Mouse (Mus musculus) liver, embryonic 14.5 days (tissue): ENCODE data around the gene Pdp2. TPM values are rescaled to one million over a fixed set of nuclear protein-coding genes. Genes with fewer than 3 reads are reported as not detected.

ENCODE experiments used
- ATAC-seq: fragments of 200-750 bp; cut with Nextera tagmentation; 2 replicates; pipeline ENCODE4 v1.8.0; 2017; ENCODE audit warnings: moderate number of reproducible peaks, mild to moderate bottlenecking, moderate library complexity; ENCODE audit not compliant: insufficient read depth
- DNase-seq, 3 experiments: peaks; one replicate each; pipeline ENCODE4 v3.0.0-alpha.2; 2012 to 2013; ENCODE audit warnings: low read depth in 3 of 3, low spot score in 3 of 3
- H3K27ac ChIP-seq: fragments of 300-500 bp; sonication (generic); 2 replicates; pipeline ENCODE4 v1.5.1; 2014; ENCODE audit warnings: moderate library complexity, mild to moderate bottlenecking, control low read depth, inconsistent platforms
- H3K27me3 ChIP-seq: fragments of 300-500 bp; sonication (generic); 2 replicates; pipeline ENCODE4 v1.6.1; 2014; ENCODE audit warnings: mild to moderate bottlenecking, low read length, moderate library complexity; ENCODE audit not compliant: control insufficient read depth, insufficient read depth
- H3K36me3 ChIP-seq: fragments of 300-500 bp; sonication (generic); replicated peaks from 2 replicates; pipeline ENCODE4 v1.6.1; 2014; ENCODE audit warnings: low read depth; ENCODE audit not compliant: control insufficient read depth, insufficient read depth
- H3K4me1 ChIP-seq, 2 experiments: fragments of 200-500 bp in 1 of 2; fragments of 300-500 bp in 1 of 2; sonication (generic) in 1 of 2; replicated peaks; 2 replicates each; pipeline ENCODE4 v1.6.1; 2012 to 2014; ENCODE audit warnings: antibody characterized with exemption in 1 of 2, inconsistent platforms in 1 of 2, low read length in 1 of 2; ENCODE audit not compliant: control insufficient read depth in 2 of 2, insufficient read depth in 2 of 2
- H3K4me2 ChIP-seq: fragments of 300-500 bp; sonication (generic); 2 replicates; pipeline ENCODE4 v1.6.1; 2014; ENCODE audit warnings: low read depth, mild to moderate bottlenecking, control low read depth, moderate library complexity
- H3K4me3 ChIP-seq, 2 experiments: fragments of 200-500 bp in 1 of 2; fragments of 300-500 bp in 1 of 2; sonication (generic) in 1 of 2; 2 replicates each; pipeline ENCODE4 v1.5.1; 2012 to 2014; ENCODE audit warnings: low read depth in 2 of 2, low read length in 2 of 2, mild to moderate bottlenecking in 2 of 2, control low read depth in 1 of 2, inconsistent platforms in 1 of 2, moderate library complexity in 1 of 2; ENCODE audit not compliant: insufficient read depth in 1 of 2
- H3K9ac ChIP-seq: fragments of 300-500 bp; sonication (generic); replicated peaks from 2 replicates; pipeline ENCODE4 v1.6.1; 2014; ENCODE audit warnings: mild to moderate bottlenecking, control low read depth, moderate library complexity
- H3K9me3 ChIP-seq: fragments of 300-500 bp; sonication (generic); 2 replicates; pipeline ENCODE4 v1.6.1; 2016; ENCODE audit warnings: low read length, mixed read lengths; ENCODE audit not compliant: control insufficient read depth
- CTCF ChIP-seq: IDR thresholded peaks from 2 replicates; pipeline ENCODE4 v1.5.1; 2016; ENCODE audit warnings: antibody characterized with exemption, low read depth, control low read depth
- EP300 ChIP-seq: IDR thresholded peaks from 2 replicates; pipeline ENCODE4 v1.6.1; 2016; ENCODE audit warnings: antibody characterized with exemption, low read depth
- WGBS: fragments of 180-500 bp; shearing (Covaris S2); extraction: QIAGEN DNeasy Blood & Tissue Kit; methylation state at CpG from one replicate; pipeline ENCODE4 v1.1.7; 2014; ENCODE audit not compliant: insufficient replicate concordance; 5-methylcytosine and 5-hydroxymethylcytosine counted together
- polyA plus RNA-seq, 2 experiments: library from polyadenylated mRNA; depleted of rRNA in 1 of 2; stranded (reverse) in 1 of 2; unstranded in 1 of 2; fragments of >200 nt; fragmentation: Nextera tagmentation in 1 of 2; extraction: Ambion mirVana in 1 of 2; gene quantifications; 2 replicates each; pipeline versions ENCODE4 v1.2.1 to v1.2.3; 2012 to 2014

The Pdp2 gene
- polyA plus RNA-seq, 2 experiments: 1.5 to 2.4 TPM

GRCm38 (mm10) chr8:104610185-104610766 lies 19.0 kb downstream of the Pdp2 start:
- Histone ChIP-seq H3K9me3 (no peaks in the 10 kb centered on the region), H3K4me2 (no peak overlapping the region), H3K27me3 (no peaks in the 10 kb centered on the region), H3K4me3 (no peak overlapping the region), H3K27ac (no peak overlapping the region), H3K9ac (no peak overlapping the region), H3K4me1 (no peaks in the 10 kb centered on the region), H3K36me3 (no peaks in the 10 kb centered on the region)
- DNase-seq (no peak), ATAC-seq (no peak)
- WGBS: 67% methylated on average over 12 of the region's 12 CpGs
- no peak for TF ChIP-seq EP300
- no peak for TF ChIP-seq CTCF

GRCm38 (mm10) chr8:104611613-104612012 lies 20.4 kb downstream of the Pdp2 start:
- no peak overlapping the region for H3K27ac ChIP-seq
- H3K27me3 ChIP-seq: no peaks in the 10 kb centered on the region
- H3K4me2 ChIP-seq: no peak overlapping the region
- H3K36me3 ChIP-seq: no peaks in the 10 kb centered on the region
- 59% methylated on average over 4 of the region's 4 CpGs for WGBS
- no peak for ATAC-seq
- H3K4me1 ChIP-seq: no peaks in the 10 kb centered on the region
- no peak overlapping the region for H3K4me3 ChIP-seq
- no peak for TF ChIP-seq CTCF
- no peak for TF ChIP-seq EP300
- no peak overlapping the region for H3K9ac ChIP-seq
- no peak for DNase-seq
- no peaks in the 10 kb centered on the region for H3K9me3 ChIP-seq

- TF ChIP-seq CTCF (no peak), EP300 (no peak)
- H3K9ac ChIP-seq: no peak overlapping the region
- DNase-seq (no peak), ATAC-seq (no peak)
- no peak overlapping the region for H3K4me2 ChIP-seq
- H3K9me3 ChIP-seq: no peaks in the 10 kb centered on the region
- 34% methylated on average over 4 of the region's 4 CpGs for WGBS
- no peaks in the 10 kb centered on the region for H3K4me1 ChIP-seq
- no peaks in the 10 kb centered on the region for H3K27me3 ChIP-seq
- no peaks in the 10 kb centered on the region for H3K36me3 ChIP-seq
- no peak overlapping the region for H3K4me3 ChIP-seq
- H3K27ac ChIP-seq: no peak overlapping the region
Measured at GRCm38 (mm10) chr8:104613119-104613518, 21.9 kb downstream of the Pdp2 start.

- ATAC-seq: no peak
- Histone ChIP-seq H3K4me1 (no peaks in the 10 kb centered on the region), H3K36me3 (no peaks in the 10 kb centered on the region), H3K27me3 (no peaks in the 10 kb centered on the region), H3K4me2 (no peak overlapping the region), H3K27ac (no peak overlapping the region), H3K9me3 (no peaks in the 10 kb centered on the region), H3K9ac (no peak overlapping the region), H3K4me3 (no peak overlapping the region)
- WGBS: 22% methylated on average over 5 of the region's 5 CpGs
- TF ChIP-seq EP300 (no peak), CTCF (no peak)
- no peak for DNase-seq
Measured at GRCm38 (mm10) chr8:104620765-104621164, 29.5 kb downstream of the Pdp2 start.

GRCm38 (mm10) chr8:104624161-104624560 lies 32.9 kb downstream of the Pdp2 start, which contains the start of gene Cdh16:
Gene Cdh16 (minus strand): TSS chr8:104624396.
- Histone ChIP-seq H3K27me3 (no peaks in the 10 kb centered on the region), H3K4me1 (no peaks in the 10 kb centered on the region), H3K4me3 (no peak within 1 kb of the TSS), H3K9ac (no peak within 1 kb of the TSS), H3K36me3 (no peaks in the 10 kb centered on the region), H3K9me3 (no peaks in the 10 kb centered on the region), H3K4me2 (no peak within 1 kb of the TSS), H3K27ac (no peak within 1 kb of the TSS)
- TF ChIP-seq EP300: no peak
- DNase-seq (no peak), ATAC-seq (no peak)
- 63% methylated on average over 6 of the region's 6 CpGs for WGBS
